8 mouse cellular contexts compared by ENCODE assay signal in the genomic region with DNA sequence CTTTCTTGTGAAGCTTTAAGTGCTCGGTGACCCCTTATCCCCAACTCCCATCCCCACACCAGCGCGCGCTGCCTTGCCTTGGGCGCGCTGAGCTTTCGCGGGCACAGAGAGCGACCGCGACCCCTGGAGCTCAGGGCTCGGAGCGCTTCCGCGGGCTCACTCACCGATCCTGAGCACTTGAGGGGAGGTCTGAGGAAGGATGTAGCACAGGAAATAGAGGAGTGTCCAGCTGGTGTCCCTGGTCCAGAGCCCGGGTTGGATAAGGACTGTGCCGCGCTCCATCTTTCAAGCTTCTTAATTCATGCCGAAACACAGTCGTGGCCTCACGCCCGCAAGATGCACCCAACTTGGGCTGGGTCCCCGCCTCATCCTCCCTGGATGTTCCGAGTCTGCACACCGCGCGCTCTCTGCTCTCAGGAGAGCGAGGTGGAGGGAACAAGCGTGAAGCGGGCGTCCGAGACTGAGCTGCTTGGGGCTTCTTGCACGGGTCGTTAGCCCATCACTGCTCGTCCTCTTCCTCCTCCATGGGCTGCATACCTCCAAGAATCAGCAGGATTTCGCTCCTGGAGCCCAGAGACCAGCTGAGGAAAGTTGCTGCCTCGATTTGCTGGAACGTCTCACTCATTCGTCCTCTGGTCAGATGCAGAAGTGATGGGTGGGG. TPM values are rescaled to one million over a fixed set of nuclear protein-coding genes. Genes with fewer than 3 reads are reported as not detected.
DNase-seq lines count a peak whose midpoint lies in the region; ATAC-seq lines count a peak whose summit lies in the region.

No protein-coding gene starts in this region.

- no peaks in the 10 kb centered on the region for H3K9me3 ChIP-seq in intestine, embryonic 16.5 days (ENCODE audit: control insufficient read depth, low read length)
- no peaks in the 10 kb centered on the region for H3K9me3 ChIP-seq in neural tube, embryonic 14.5 days (ENCODE audit: control insufficient read depth, low read length)

- no peak overlapping the region for H3K27ac ChIP-seq in intestine, embryonic 16.5 days (ENCODE audit: low read length)
- H3K27ac ChIP-seq in neural tube, embryonic 14.5 days (ENCODE audit: low read depth, low read length): peak overlapping the region; percentile 40; the same call in 1 of the 2 replicates

- peaks cover 8% of the 10 kb centered on the region for H3K4me1 ChIP-seq in intestine, embryonic 16.5 days (ENCODE audit: control insufficient read depth, insufficient read depth, low read length)
- H3K4me1 ChIP-seq in neural tube, embryonic 14.5 days (ENCODE audit: control insufficient read depth, insufficient read depth, low read length): 0 out of 2 replicates have a peak, but pooled peaks cover 3% of the 10 kb centered on the region

- H3K36me3 ChIP-seq in intestine, embryonic 16.5 days (ENCODE audit: control insufficient read depth, insufficient read depth, low read length): no peaks in the 10 kb centered on the region
- H3K36me3 ChIP-seq in neural tube, embryonic 14.5 days (ENCODE audit: control insufficient read depth, insufficient read depth, low read length): no peaks in the 10 kb centered on the region

- peak overlapping the region; percentile 49; the same call in 1 of the 2 replicates for H3K9ac ChIP-seq in intestine, embryonic 16.5 days (ENCODE audit: low read depth, low read length)
- peak overlapping the region; percentile 56 for H3K9ac ChIP-seq in neural tube, embryonic 14.5 days (replicated peaks; ENCODE audit: low read depth, low read length)

- DNase-seq in cerebellum, postnatal 25 days: peak; percentile 34 to 44
- DNase-seq in cerebellum, adult 18-20 months: no peak
- peak; percentile 17 to 18 for DNase-seq in right cerebral cortex, adult 2 months (ENCODE audit: low spot score in 2 of 2)
- DNase-seq in right cerebral cortex, postnatal 25 days: no peak
- DNase-seq in layer of hippocampus, adult 9-11 months: no peak
- DNase-seq in T-cell, adult 2 months (ENCODE audit: low spot score): no peak

- ATAC-seq in intestine, embryonic 16.5 days: peak; percentile 60
- ATAC-seq in neural tube, embryonic 14.5 days (ENCODE audit: low read depth): peak; percentile 75

- WGBS in intestine, embryonic 16.5 days: under 1% methylated on average over 40 of the region's 40 CpGs
- WGBS in neural tube, embryonic 14.5 days: under 1% methylated on average over 40 of the region's 40 CpGs

- peak overlapping the region; percentile 88 for H3K4me2 ChIP-seq in intestine, embryonic 16.5 days (ENCODE audit: low read depth, low read length)
- peak overlapping the region; percentile 94 for H3K4me2 ChIP-seq in neural tube, embryonic 14.5 days (ENCODE audit: low read depth, low read length)

- H3K27me3 ChIP-seq in intestine, embryonic 16.5 days (replicated peaks; ENCODE audit: control insufficient read depth, insufficient read depth, low read length): peaks cover 25% of the 10 kb centered on the region
- no peaks in the 10 kb centered on the region for H3K27me3 ChIP-seq in neural tube, embryonic 14.5 days (ENCODE audit: control insufficient read depth, insufficient read depth, low read length)

- peak overlapping the region; percentile 43 for H3K4me3 ChIP-seq in intestine, embryonic 16.5 days (ENCODE audit: low read length)
- peak overlapping the region; percentile 57 for H3K4me3 ChIP-seq in neural tube, embryonic 14.5 days (ENCODE audit: low read depth, low read length)

RNA-seq across cellular contexts. Expression of a gene that starts 0.5 kb away (rescaled TPM):
- polyA plus RNA-seq in intestine, embryonic 16.5 days (2015; fragmentation: Nextera tagmentation; extraction: Ambion mirVana): 1.0 and 1.1 TPM in 2 replicates
- 39.7 and 44.2 TPM in 2 replicates for polyA plus RNA-seq in neural tube, embryonic 14.5 days (2014; fragmentation: Nextera tagmentation; extraction: Ambion mirVana)

Comparison
In these comparisons a context has a peak if more than half of its experiments do, and no peak if none do; other contexts are left out.
1. DNase-seq: peak in cerebellum, postnatal 25 days (2 of 2) and right cerebral cortex, adult 2 months (2 of 2); none in cerebellum, adult 18-20 months (0 of 2), right cerebral cortex, postnatal 25 days (single experiment), layer of hippocampus, adult 9-11 months (single experiment) and T-cell, adult 2 months (single experiment).
2. RNA of a gene that starts 0.5 kb away (polyA plus RNA-seq): 39.7 to 44.2 TPM in neural tube, embryonic 14.5 days; 1.0 to 1.1 TPM in intestine, embryonic 16.5 days; every median in the first group is over 10 times any median in the second.